Mouse (Mus musculus): ENCODE results near the gene Chpf.

Chpf gene

DNA sequence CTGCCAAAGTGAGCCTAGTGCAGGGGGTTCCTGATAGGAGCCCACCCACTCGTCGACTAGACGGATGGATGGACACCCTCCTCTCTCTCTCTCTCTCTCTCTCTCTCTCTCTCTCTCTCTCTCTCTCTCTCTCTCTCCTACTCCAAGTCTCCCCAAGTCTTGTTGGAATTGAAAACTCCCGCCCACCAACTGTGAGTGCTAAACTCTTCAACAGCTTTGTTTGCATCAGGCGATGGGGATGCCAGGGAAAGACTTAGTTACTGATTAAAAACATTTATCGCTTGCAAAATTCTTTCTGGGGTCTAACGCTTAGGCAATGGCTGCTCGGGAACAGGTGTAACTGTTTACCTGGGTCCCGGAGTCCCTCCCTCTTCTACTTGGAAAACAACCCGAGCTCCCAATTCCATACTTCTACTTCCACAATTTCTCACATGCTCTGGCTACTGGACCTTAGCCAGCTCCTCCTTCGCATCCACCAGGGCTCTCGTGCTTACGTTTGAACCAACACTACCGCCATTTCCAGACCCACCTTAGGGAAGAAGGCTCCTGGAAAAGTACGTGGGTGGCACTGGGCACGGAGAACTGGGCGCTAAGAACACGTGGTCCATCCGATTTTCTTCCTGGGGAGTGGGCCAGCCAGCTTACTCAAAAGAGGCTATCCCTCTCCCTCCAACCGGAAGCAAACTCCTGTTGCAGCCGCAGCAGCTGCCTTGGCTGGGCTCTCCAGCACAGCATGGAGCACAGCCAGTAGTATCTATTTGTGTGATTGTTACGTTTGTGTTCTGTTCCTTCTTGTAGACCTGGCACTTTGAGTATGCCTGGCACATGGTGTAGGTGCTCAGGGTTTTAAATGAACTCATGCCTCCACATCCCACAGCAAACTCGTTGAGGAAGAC is 20.1 kb downstream of the Chpf start:
- no peak for DNase-seq (ENCODE audit: low read depth, low spot score)

DNA sequence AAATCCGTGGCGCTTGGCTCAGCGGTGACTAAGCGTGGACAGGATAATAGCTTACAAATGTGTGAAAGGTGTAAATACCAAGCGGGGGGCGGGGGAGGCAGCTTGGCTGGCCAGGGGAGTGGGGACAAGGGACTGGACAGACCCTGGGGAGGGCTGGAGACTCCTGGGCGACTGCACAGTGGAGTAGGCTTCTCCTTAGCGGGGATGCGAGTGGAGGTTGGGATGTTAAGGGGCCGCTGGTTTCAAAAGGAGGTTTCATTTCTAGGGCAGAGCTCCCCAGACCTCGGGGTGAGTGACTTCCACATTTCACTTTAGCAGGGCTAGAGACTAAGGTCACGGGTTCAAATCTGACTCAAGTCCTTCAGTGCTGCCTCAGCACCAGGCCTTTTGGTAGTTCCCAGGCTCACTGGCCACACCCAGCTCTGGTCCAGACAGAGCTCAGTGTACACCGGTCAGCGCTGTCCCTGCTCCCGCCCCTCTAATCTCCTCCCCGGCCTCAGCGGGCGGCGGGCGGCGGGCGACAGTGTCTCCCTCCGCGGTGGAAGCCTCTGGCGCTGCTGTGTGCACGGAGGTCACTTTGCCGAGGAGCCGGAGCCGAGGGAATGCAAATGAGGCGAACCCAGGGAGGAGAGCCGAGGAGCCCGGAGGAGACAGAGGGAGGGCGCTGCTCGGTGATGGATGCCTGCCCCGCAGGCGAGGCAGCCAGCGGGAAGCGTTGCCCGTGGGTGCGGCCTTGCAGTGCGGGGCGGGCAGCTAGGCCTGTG is 20.9 kb downstream of the Chpf start:
- DNase-seq (ENCODE audit: low read depth, low spot score): no peak

DNA sequence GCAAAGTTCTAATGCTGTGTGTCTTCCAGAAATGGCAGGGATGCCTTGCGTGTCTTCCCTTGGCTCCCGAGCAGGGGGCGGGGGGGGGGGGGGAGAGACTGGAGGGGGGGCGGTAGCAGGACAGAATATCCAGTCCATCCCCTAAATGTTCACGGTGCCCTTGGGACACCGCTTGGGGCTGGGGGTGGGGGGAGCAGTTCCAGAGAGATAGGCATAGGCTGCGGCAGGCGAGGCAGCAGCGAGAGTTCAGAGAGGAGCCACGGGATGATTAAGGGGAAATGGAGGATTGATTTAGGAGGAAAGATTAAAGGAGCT is 21.4 kb downstream of the Chpf start:
- DNase-seq (ENCODE audit: low read depth, low spot score): no peak

DNA sequence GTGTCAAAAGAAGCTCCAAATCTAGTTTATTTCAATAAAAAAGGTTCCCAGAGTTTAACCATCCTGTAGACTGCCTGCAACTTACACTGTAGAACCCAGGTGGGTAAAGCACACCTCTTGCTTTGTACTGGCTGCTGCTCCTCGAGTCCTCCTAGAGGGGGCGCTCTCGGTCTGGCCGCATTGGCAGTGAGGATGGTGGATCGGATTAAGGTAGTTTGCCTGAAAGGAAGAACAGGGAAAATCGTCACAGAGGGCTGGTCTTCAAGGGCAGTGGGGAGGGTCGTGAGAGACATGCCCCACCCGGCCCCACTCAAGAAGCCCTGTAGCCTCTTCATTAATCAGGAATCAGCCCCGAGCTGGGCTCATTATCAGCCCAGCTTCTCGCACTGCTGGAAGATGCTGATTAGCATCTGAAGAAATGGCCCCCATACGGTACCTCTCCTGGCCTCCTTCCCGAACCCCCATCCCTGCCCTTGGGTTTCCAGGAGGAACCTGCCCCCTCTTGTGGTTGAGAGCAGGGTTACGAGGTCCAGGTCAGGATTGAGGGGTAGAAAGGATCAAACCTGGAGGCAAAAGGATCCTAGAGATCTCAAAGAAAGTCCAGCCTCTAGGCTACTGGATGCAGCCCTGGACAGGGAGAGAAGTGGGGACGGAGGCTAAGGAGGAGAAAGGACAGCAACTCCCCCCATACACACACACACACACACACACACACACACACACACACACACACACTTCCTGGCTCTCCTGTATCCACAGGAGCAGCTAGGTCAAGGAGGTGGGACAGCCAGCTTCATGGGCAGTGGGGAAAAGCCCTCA is 22.2 kb downstream of the Chpf start:
- no peak for DNase-seq (ENCODE audit: low read depth, low spot score)

DNA sequence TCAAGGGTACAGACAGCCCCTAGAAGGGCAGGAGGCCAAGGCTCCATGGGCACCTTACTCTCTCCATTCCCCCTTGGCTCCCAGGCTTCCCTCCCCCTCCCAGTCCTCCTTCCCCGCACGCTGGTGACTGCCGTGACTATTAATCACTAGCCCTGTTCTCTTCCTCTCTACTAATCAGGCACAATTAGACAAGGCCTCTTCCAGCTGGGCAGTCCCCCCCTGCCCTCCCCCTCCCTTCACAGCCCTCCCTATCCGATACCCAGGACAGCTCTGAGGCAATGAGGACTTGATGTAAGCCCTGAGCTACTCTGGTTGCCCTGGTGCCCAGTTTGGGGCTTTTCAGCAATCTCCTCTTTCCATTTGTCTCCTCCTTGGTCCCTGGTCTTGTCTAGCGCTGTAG is 23.2 kb downstream of the Chpf start:
- DNase-seq (ENCODE audit: low read depth, low spot score): no peak

DNA sequence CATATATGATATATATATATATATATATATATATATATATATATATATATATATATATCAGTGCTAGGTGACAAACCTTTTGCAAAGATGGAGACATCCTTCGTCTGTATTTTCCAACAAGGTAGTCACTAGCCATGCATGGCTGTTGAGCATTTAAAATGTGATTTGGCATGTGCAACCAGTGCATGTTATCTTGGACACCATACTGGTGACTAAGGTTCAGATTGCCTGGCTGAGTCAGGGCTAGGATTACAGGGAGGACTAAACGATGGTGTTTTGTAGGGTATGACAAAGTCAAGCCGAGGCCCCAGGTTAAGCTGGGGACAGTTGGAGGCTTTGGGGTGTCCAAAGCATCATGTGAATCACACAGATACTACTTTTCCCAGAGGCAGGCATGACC is 23.7 kb downstream of the Chpf start:
- DNase-seq (ENCODE audit: low read depth, low spot score): no peak

DNA sequence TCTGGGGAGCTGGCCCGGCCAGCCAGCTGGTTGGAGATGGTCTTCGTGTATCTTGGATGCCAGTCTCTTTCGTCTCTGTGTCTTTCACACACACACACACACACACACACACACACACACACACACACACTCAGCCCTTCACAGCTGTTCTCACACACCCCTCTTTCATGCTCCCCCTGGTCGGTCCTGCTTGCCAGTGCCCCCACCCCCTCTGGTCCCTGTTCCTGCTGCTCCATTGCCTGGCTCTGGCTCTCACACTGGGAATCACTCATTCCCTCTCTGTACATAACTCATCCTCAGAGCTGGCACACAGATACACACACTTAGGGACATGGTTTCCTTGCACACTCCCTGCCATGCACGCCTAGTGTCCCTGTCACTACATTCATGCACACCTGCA is 27.2 kb downstream of the Chpf start:
- DNase-seq (ENCODE audit: low read depth, low spot score): no peak

DNA sequence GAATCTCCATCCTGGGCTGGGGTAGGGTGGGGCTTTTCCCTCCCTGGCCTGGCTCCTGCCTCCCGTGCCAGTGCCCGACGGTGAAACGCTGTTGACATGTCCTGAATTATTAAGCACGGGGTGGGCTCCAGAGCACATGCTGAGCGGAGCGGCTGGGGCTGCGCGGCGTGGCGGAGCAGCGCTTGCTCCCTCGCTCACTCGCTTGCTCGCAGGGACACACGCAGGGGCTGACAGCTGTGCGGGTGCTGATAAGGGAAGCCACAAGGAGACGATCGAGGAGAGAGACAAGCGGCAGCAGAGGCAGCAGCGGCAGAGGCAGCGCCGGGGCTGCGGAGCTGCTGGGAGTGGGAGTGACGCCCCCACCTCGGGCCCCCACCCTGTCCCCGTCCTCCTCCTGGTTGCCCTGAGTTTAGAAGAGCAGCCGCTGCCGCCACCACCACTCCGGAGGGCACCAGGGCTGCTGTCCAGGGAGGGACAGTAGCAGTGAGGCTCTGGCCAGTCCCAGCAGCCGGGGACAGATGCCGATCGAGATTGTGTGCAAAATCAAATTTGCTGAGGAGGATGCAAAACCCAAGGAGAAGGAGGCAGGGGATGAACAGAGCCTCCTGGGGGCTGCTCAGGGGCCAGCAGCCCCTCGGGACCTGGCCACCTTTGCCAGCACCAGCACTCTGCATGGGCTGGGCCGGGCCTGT is 28.6 kb downstream of the Chpf start, which contains the start of gene Asic4:
Gene Asic4, plus strand, starts transcription at position 123 of the 692 bp plus-strand sequence.
- no peak for DNase-seq (ENCODE audit: low read depth, low spot score)

DNA sequence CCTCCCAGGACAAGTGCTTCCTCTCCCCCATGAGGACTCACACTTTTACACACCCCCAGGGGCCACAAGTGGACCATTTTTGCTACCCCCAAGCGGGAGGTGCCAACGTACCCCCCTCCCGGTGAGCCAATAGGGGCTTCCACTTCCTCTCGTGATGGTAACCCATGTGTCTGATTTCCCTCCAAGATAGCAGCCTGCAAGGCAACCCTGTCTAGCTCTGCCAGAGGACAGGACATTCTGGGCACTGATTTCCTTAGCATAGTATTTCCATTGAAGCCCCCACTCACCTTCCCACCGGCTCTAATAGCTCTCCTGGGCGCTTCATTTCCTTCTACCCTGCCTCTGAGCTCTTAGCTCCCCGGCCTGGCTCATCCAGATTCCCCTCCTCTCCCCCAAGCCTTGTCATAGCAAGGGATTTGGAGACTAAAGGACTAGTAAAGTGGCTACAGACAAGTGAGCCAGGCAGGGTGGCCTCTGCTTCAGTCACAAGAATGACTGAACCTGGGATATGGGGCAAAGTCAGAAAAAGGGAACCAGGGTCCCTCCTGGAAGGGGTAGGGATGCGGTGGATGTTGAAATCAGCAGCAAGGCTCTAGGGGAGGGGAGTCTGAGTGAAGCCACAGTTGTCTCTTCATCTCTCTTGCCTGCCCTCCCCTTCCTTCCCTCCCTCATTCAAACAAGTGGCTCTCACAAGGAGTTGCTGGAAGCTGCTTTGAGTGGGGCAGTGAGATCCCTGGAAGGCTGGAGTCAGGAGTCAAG is 29.6 kb downstream of the Chpf start:
- no peak for DNase-seq (ENCODE audit: low read depth, low spot score)

DNA sequence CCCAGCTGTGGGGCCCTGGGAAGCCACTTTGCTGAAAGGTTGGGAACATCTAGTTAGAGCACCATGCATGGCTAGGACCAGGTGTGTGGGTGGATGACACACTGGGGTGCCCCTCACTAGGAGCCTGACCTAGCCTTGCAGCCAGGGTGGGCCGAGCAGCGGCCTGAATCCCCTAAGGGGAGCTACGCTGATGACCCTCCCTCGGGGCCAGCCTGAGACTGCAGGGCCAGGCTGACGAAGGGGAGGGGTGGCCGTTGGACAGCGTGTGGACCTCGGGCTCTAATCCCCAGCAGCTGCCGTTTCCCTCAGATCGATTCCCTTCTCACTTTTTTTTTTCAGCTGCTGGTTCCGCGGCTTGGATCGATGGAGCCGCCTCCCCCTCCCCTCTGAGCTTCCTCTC is 30.2 kb downstream of the Chpf start:
- DNase-seq (ENCODE audit: low read depth, low spot score): no peak

DNA sequence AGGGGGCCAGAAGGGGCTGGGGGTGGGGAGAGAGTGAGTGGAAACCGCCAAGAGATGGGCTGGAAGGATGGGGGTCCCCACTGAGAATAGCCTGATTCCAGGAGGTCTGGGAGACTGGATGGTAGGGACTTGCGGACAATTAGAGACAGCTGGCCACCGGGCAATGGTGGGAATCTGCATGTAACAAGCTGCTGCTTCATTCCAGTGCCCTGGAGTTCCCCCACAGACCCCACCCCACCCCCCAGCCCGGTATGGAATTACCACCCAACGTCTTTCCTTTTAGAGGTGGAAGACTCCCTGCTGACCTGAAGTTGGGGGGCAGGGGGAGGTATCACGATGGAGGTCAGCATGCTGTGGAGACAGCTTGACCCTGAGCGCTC is 31.1 kb downstream of the Chpf start:
- DNase-seq (ENCODE audit: low read depth, low spot score): no peak

DNA sequence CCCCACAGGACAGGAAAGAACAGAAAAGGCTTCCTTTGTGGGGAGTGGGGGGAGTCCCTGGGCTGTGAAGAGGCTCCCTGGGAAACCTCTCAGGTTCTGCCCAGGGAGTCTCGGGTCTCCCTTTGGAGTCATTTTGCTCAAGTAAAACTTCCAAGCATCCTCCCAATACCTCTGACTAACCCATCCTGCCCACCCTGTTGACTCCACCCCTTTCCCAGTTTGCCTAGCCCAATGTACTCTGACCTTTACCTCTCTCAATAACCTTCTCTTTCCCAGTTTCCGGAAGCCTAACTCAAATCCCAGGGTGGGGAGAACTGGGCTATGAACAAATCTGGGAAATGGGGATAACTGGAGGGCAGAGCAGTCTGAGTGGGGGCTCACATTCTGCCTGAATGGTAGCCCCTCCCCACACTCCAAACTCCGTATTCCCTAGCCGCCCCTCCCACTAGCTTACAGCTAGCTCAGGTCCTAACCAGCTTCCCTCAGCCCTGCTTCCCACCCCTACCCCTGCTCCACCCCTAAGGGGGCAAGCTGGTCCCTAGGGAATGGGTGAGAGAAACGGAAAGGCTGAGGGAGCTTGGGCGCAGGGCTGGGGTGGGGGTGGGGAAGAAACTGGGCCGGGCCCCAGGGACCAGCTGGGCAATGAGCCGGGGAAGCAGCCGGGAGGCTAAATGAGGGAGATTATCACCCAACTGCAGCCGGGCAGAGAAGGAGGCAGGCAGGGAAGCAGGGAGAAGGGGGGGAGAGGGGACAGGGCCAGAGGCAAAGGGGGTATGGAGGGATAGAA is 31.6 kb downstream of the Chpf start:
- no peak for DNase-seq (ENCODE audit: low read depth, low spot score)

DNA sequence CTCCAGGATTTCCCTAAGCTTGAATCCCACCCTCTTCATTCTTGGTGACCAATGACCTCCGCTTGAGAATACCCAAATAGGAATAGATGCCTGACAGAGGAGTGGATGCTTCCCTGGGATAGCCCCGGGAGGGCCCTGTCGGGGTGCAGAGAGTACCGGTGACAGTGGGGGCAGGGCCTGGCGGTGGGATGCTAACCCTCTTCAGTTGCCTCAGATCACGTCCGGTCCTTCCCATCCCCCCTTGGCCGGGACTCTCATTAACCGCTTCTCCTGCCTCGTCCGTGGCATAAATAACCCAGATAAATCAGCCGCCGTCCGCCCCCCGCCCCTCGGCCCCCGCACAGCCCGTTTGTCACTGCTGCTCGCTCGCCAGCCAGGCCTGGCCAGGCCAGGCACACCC is 32.5 kb downstream of the Chpf start:
- no peak for DNase-seq (ENCODE audit: low read depth, low spot score)

DNA sequence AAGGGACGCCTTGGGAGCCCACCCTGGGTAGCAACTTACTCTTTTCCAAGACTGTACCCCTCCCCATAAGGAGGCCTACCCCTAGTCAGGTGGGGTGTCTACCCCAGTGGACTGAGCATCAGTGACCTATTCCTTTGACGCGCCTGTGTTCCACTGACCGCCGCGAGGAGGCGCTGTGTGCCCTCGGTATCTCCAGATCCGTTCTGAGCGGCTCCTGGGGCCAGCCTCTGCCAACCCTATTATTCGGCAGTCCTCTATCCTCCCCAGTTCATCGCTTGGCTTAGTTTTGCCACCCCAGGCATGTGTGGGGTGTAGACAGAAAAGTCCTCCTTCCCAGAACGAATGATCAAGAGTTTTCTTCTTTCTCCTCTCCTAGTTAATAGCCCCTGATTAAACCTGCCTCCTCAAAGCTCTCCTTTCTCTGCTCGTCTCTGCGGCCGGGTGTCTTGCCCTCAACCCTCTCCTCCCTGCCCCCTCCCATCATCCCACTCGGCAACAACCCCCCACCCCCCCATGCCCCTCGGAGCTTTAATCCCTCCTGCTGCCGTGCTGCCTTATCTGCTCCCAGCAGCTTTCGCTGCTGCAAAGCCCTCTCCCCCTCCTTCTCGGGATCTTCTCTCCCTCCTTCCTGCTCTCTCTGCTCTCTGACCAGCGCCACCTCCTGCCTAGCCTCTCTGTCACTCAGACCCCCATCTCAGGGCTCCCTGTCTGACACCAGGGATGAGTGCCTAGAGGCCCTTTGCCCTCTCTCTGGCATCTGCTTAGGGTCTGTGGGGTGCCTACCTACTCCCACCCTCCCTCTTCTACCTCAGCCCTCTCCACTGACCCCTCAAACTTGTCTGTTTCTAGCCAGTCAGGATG is 33.1 kb downstream of the Chpf start:
- DNase-seq (ENCODE audit: low read depth, low spot score): no peak

DNA sequence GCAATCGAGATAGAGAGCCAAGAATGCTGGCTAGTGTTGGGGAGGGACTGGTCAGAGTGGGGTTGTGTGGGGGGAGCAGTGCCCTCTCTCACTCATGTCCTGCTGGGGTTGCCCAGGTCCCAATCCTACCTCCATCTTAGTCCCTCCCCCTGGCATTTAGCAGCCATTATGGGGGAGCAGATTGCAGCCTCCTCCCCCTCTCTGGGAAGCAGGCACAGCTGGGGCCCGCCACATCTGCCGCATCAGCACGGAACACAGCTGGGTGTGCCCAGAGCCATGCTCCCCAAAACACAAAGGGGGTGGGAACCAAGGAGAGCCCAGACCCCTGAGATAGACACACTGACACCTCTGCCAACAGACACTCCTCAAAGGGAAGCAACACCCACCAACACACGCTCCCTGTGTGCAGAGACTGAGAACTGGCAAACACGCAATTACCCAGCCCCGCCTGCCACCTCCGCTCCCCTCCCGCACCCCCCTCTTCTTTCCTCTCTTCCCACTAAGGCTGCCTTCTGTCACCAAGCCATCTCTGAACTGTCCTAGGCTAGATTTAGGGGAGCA is 33.9 kb downstream of the Chpf start:
- no peak for DNase-seq (ENCODE audit: low read depth, low spot score)

DNA sequence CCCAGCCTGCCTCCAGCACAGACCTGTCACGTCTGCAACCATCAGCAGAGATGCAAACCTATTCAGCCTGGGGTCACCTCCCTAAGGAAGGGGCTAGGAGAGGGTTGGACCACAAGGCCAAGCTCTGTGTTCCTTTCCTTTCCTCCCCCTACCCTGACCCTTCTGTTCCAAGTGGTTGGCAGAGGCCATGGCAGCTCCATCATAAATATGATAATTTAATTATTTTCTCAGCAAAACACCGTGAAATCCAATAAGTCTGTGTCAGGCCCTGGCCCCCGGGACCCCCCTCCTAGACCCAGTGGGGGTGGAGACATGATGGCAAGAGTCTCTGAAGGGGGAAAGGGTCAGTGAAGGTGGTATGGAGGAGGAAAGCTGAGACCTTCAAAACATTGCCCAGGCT is 34.9 kb downstream of the Chpf start:
- DNase-seq (ENCODE audit: low read depth, low spot score): no peak

DNA sequence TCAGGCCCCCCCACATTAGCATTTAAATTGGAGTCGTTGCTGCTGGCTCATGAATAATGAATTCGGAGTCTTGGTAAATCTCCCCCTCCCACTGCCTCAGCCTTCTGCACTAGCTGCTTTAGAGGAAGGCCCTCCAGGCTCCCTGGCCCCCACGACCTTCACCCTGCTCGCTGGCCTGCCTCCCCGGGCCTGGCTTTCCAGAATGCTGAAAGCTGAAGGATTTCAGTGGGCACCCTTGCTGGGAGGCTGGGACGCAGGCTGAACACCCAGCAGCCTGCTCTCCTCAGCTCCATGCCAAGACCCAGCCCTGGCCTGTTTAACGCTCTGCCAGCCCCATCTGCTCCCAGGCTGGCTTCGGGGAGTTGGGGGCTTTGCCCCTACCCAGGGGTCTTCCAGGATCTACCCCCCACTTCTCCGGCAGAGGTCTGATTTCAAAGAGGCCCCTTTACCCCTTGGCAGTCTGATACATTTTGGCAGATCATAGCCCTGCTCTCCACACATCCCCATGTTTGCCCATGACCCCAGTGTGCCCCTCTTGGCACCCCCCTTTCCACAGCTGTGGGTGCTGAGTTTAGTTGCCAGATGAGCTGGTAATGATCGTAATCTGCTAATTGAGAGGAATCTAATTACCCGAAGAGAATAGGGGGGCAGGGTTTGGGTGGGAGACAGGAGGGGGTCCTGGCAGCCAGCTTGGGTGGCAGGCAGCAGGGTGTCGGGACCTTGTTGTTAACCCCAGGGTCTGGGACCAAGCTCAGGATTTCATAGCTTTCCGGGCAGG is 35.7 kb downstream of the Chpf start:
- DNase-seq (ENCODE audit: low read depth, low spot score): no peak

DNA sequence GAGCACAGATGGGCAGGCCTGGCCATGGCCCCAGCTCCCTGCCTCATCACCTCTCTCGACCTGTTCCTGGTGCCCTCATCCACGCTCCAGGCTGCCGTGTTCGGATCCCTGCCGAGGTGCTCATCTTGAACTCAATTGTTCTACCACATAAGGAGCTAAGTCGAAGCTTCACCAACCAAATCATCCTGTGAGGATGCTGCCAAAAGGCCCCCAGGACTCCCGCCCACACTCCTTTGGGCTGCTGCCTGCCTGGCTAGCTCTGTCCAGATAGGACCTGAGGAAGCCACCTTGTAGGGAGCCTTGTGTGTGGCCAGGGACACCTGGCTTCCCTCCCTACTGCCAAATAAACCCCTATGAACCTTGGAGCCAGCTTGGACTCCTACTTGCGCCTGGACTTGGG is 36.3 kb downstream of the Chpf start:
- no peak for DNase-seq (ENCODE audit: low read depth, low spot score)
